Mouse (Mus musculus) limb, embryonic 10.5 days (tissue): ENCODE measurements around the gene Meox1. TPM values are rescaled to one million over a fixed set of nuclear protein-coding genes. Genes with fewer than 3 reads are reported as not detected.
A peak's percentile ranks its signal among the peaks of the same experiment; 100 is the strongest.

Source experiments
- DNase-seq: peaks from one replicate; pipeline ENCODE4 v3.0.0-alpha.2; 2017; ENCODE audit warnings: low spot score
- H3K27ac ChIP-seq: fragments of 300-500 bp; sonication (generic); 2 replicates; pipeline ENCODE4 v1.5.1; 2016; ENCODE audit warnings: mild to moderate bottlenecking
- H3K27me3 ChIP-seq: fragments of 300-500 bp; sonication (generic); 2 replicates; pipeline ENCODE4 v1.6.1; 2016; ENCODE audit warnings: low read depth, mild to moderate bottlenecking; ENCODE audit not compliant: poor library complexity, severe bottlenecking
- H3K36me3 ChIP-seq: fragments of 300-500 bp; sonication (generic); 2 replicates; pipeline ENCODE4 v1.6.1; 2016; ENCODE audit warnings: mild to moderate bottlenecking, moderate library complexity
- H3K4me1 ChIP-seq: fragments of 300-500 bp; sonication (generic); 2 replicates; pipeline ENCODE4 v1.6.1; 2016
- H3K4me3 ChIP-seq: fragments of 300-500 bp; sonication (generic); 2 replicates; pipeline ENCODE4 v1.5.1; 2016; ENCODE audit warnings: mild to moderate bottlenecking, moderate library complexity
- H3K9me3 ChIP-seq: fragments of 300-500 bp; sonication (generic); replicated peaks from 2 replicates; pipeline ENCODE4 v1.6.1; 2016; ENCODE audit warnings: mild to moderate bottlenecking
- WGBS: fragments of 180-500 bp; shearing (Covaris S2); methylation state at CpG from one replicate; pipeline ENCODE4 v1.1.7; 2016; 5-methylcytosine and 5-hydroxymethylcytosine counted together
- polyA plus RNA-seq: library from polyadenylated mRNA; unstranded; fragments of >200 nt; fragmentation: Nextera tagmentation; extraction: Ambion mirVana; gene quantifications from 2 replicates; pipeline ENCODE4 v1.2.1, GENCODE M21; 2016

Gene Meox1
- polyA plus RNA-seq, 1 experiment from 2014 or later: 12.1 TPM

GRCm38 (mm10) chr11:101873909-101874308, 20.3 kb downstream of the Meox1 start:
- H3K4me1 ChIP-seq: peaks cover 60% of the 10 kb centered on the region
- no peaks in the 10 kb centered on the region for H3K27me3 ChIP-seq
- no peak overlapping the region for H3K4me3 ChIP-seq
- peaks cover 5% of the 10 kb centered on the region; the same call in 1 of the 2 replicates for H3K36me3 ChIP-seq
- no peak for DNase-seq
- H3K9me3 ChIP-seq: no peaks in the 10 kb centered on the region
- H3K27ac ChIP-seq: no peak overlapping the region
- 49% methylated on average over 8 of the region's 8 CpGs for whole genome bisulfite sequencing

GRCm38 (mm10) chr11:101871435-101871834, 22.7 kb downstream of the Meox1 start:
- Histone ChIP-seq H3K36me3 (no peaks in the 10 kb centered on the region), H3K4me3 (no peak overlapping the region), H3K4me1 (peaks cover 63% of the 10 kb centered on the region), H3K27me3 (no peaks in the 10 kb centered on the region), H3K27ac (peak overlapping the region; percentile 77), H3K9me3 (no peaks in the 10 kb centered on the region)
- no peak for DNase-seq
- 54% methylated on average over 6 of the region's 6 CpGs for WGBS

- Histone ChIP-seq H3K27ac (peak overlapping the region; percentile 77), H3K4me1 (peaks cover 58% of the 10 kb centered on the region), H3K27me3 (no peaks in the 10 kb centered on the region), H3K4me3 (0 out of 2 replicates have a peak overlapping the region, but pooled peaks have one; percentile 9), H3K9me3 (no peaks in the 10 kb centered on the region), H3K36me3 (no peaks in the 10 kb centered on the region)
- DNase-seq: no peak
- 51% methylated on average over 18 of the region's 18 CpGs for WGBS
These were observed 24.0 kb downstream of the Meox1 start for GRCm38 (mm10) chr11:101870067-101870765.

- peaks cover 33% of the 10 kb centered on the region for H3K4me1 ChIP-seq
- no peaks in the 10 kb centered on the region for H3K27me3 ChIP-seq
- no peak for DNase-seq
- 40% methylated on average over 12 of the region's 12 CpGs for WGBS
- no peaks in the 10 kb centered on the region for H3K36me3 ChIP-seq
- no peaks in the 10 kb centered on the region for H3K9me3 ChIP-seq
- H3K27ac ChIP-seq: peak overlapping the region; percentile 72
- no peak overlapping the region for H3K4me3 ChIP-seq
These were observed 26.6 kb downstream of the Meox1 start for GRCm38 (mm10) chr11:101867513-101868052.

- H3K27ac ChIP-seq: no peak overlapping the region; the same call in 1 of the 2 replicates
- 29% methylated on average over 5 of the region's 5 CpGs for WGBS
- no peak overlapping the region for H3K4me3 ChIP-seq
These were observed 35.4 kb downstream of the Meox1 start for GRCm38 (mm10) chr11:101858742-101859141.

GRCm38 (mm10) chr11:101855950-101856712, 38.0 kb downstream of the Meox1 start:
- Histone ChIP-seq H3K27ac (peak overlapping the region; percentile 42; the same call in 1 of the 2 replicates), H3K36me3 (no peaks in the 10 kb centered on the region), H3K27me3 (no peaks in the 10 kb centered on the region), H3K9me3 (no peaks in the 10 kb centered on the region), H3K4me1 (peaks cover 30% of the 10 kb centered on the region), H3K4me3 (no peak overlapping the region)
- 78% methylated on average over 9 of the region's 9 CpGs for WGBS
- no peak for DNase-seq

More at GRCm38 (mm10) chr11:101858742-101859141, 35.4 kb downstream of the Meox1 start:
- peaks cover 16% of the 10 kb centered on the region for H3K4me1 ChIP-seq
- no peaks in the 10 kb centered on the region for H3K9me3 ChIP-seq
- DNase-seq: no peak
- no peaks in the 10 kb centered on the region for H3K36me3 ChIP-seq
- no peaks in the 10 kb centered on the region for H3K27me3 ChIP-seq

GRCm38 (mm10) chr11:101851042-101851441, 43.1 kb downstream of the Meox1 start:
- no peaks in the 10 kb centered on the region for H3K27me3 ChIP-seq
- peaks cover 19% of the 10 kb centered on the region; the same call in 1 of the 2 replicates for H3K4me1 ChIP-seq
- DNase-seq: no peak
- 83% methylated on average over 7 of the region's 7 CpGs for WGBS
- H3K36me3 ChIP-seq: no peaks in the 10 kb centered on the region
- H3K27ac ChIP-seq: peak overlapping the region; percentile 14; the same call in 1 of the 2 replicates
- H3K9me3 ChIP-seq: no peaks in the 10 kb centered on the region
- no peak overlapping the region for H3K4me3 ChIP-seq

GRCm38 (mm10) chr11:101849286-101849685, 44.9 kb downstream of the Meox1 start:
- Histone ChIP-seq H3K4me3 (no peak overlapping the region), H3K9me3 (no peaks in the 10 kb centered on the region), H3K4me1 (peaks cover 16% of the 10 kb centered on the region; the same call in 1 of the 2 replicates), H3K36me3 (no peaks in the 10 kb centered on the region), H3K27me3 (no peaks in the 10 kb centered on the region), H3K27ac (no peak overlapping the region)
- WGBS: 88% methylated on average over 4 of the region's 4 CpGs
- no peak for DNase-seq

- Histone ChIP-seq H3K4me1 (peaks cover 16% of the 10 kb centered on the region; the same call in 1 of the 2 replicates), H3K36me3 (no peaks in the 10 kb centered on the region), H3K4me3 (no peak overlapping the region), H3K9me3 (no peaks in the 10 kb centered on the region), H3K27ac (no peak overlapping the region), H3K27me3 (no peaks in the 10 kb centered on the region)
- 92% methylated on average over 5 of the region's 5 CpGs for WGBS
- DNase-seq: no peak
These were observed 46.7 kb downstream of the Meox1 start for GRCm38 (mm10) chr11:101847509-101847908.

- 84% methylated on average over 3 of the region's 3 CpGs for WGBS
- Histone ChIP-seq H3K36me3 (no peaks in the 10 kb centered on the region), H3K4me3 (no peak overlapping the region), H3K27me3 (no peaks in the 10 kb centered on the region), H3K9me3 (peaks cover 5% of the 10 kb centered on the region; the same call in 1 of the 2 replicates), H3K4me1 (peaks cover 6% of the 10 kb centered on the region; the same call in 1 of the 2 replicates), H3K27ac (no peak overlapping the region)
- no peak for DNase-seq
These were observed 51.4 kb downstream of the Meox1 start for GRCm38 (mm10) chr11:101842773-101843163.

- WGBS: 87% methylated on average over 15 of the region's 15 CpGs
- DNase-seq: no peak
- peaks cover 8% of the 10 kb centered on the region; the same call in 1 of the 2 replicates for H3K4me1 ChIP-seq
- no peaks in the 10 kb centered on the region for H3K36me3 ChIP-seq
- peaks cover 5% of the 10 kb centered on the region; the same call in 1 of the 2 replicates for H3K9me3 ChIP-seq
- H3K4me3 ChIP-seq: no peak overlapping the region
- H3K27ac ChIP-seq: no peak overlapping the region
- H3K27me3 ChIP-seq: no peaks in the 10 kb centered on the region
These were observed 52.0 kb downstream of the Meox1 start for GRCm38 (mm10) chr11:101841998-101842772.

GRCm38 (mm10) chr11:101840405-101840804, 53.8 kb downstream of the Meox1 start:
- Histone ChIP-seq H3K4me3 (no peak overlapping the region), H3K27ac (no peak overlapping the region), H3K27me3 (no peaks in the 10 kb centered on the region), H3K36me3 (no peaks in the 10 kb centered on the region), H3K9me3 (peaks cover 5% of the 10 kb centered on the region; the same call in 1 of the 2 replicates), H3K4me1 (peaks cover 8% of the 10 kb centered on the region; the same call in 1 of the 2 replicates)
- no peak for DNase-seq
- 96% methylated on average over 3 of the region's 3 CpGs for WGBS
